Mouse (Mus musculus) erythroid progenitor cell, adult 5-6 weeks (primary cell): Measurements from ENCODE around the gene Orai1. TPM values are rescaled to one million over a fixed set of nuclear protein-coding genes. Genes with fewer than 3 reads are reported as not detected.

Experiments
- ATAC-seq: replicated peaks from 2 replicates; pipeline ENCODE4 v1.8.0; 2016; ENCODE audit warnings: moderate number of reproducible peaks, mild to moderate bottlenecking, moderate TSS enrichment, inconsistent platforms; ENCODE audit not compliant: poor library complexity, low FRiP score, severe bottlenecking
- total RNA-seq, 2 experiments: library from RNA; stranded (forward) in 1 of 2; stranded (reverse) in 1 of 2; fragments of 150-400 nt in 1 of 2; fragments of 186-747, 209-891 nt in 1 of 2; gene quantifications; 2 replicates each; pipeline versions ENCODE4 v1.2.3 to v1.2.4; 2015 to 2017; ENCODE audit warnings: low replicate concordance in 2 of 2

The Orai1 gene
- total RNA-seq, 2 experiments from 2014 or later: 3.5 to 24.3 TPM

- ATAC-seq: no peak
These were observed 11.5 kb downstream of the Orai1 start for GRCm38 (mm10) chr5:123026414-123026813.

- no peak for ATAC-seq
These were observed 12.6 kb downstream of the Orai1 start for GRCm38 (mm10) chr5:123027436-123027835.

GRCm38 (mm10) chr5:123029729-123030128 is 14.9 kb downstream of the Orai1 start:
- ATAC-seq: no peak

- ATAC-seq: no peak
These were observed 16.4 kb downstream of the Orai1 start for GRCm38 (mm10) chr5:123031312-123031711.

- no peak for ATAC-seq
These were observed 18.8 kb downstream of the Orai1 start for GRCm38 (mm10) chr5:123033646-123034160.

GRCm38 (mm10) chr5:123035089-123035488 is 20.2 kb downstream of the Orai1 start:
- ATAC-seq: peak; percentile 70

GRCm38 (mm10) chr5:123035564-123035963 is 20.7 kb downstream of the Orai1 start:
- ATAC-seq: peak; percentile 89

GRCm38 (mm10) chr5:123038115-123038514 is 23.2 kb downstream of the Orai1 start:
- no peak for ATAC-seq

- peak; percentile 86 for ATAC-seq
These were observed 24.4 kb downstream of the Orai1 start for GRCm38 (mm10) chr5:123039120-123039752.

- ATAC-seq: no peak
These were observed 25.9 kb downstream of the Orai1 start for GRCm38 (mm10) chr5:123040796-123041195.

GRCm38 (mm10) chr5:123043856-123044255 is 29.0 kb downstream of the Orai1 start:
- ATAC-seq: 0 out of 2 replicates have a peak, but pooled peaks have one; percentile 48

GRCm38 (mm10) chr5:123045561-123046295 is 30.9 kb downstream of the Orai1 start:
- ATAC-seq: 0 out of 2 replicates have a peak, but pooled peaks have one; percentile 27

- ATAC-seq: no peak
These were observed 32.0 kb downstream of the Orai1 start, which contains the start of gene Morn3 for GRCm38 (mm10) chr5:123046916-123047315. Gene Morn3 (minus strand): TSS chr5:123047016.

- peak; percentile 60; the same call in 1 of the 2 replicates for ATAC-seq
These were observed 34.4 kb downstream of the Orai1 start for GRCm38 (mm10) chr5:123049271-123049670.

GRCm38 (mm10) chr5:123050918-123051317 is 36.0 kb downstream of the Orai1 start:
- no peak for ATAC-seq

GRCm38 (mm10) chr5:123051736-123052135 is 36.9 kb downstream of the Orai1 start:
- ATAC-seq: no peak

- peak; percentile 96 for ATAC-seq
These were observed 42.7 kb downstream of the Orai1 start for GRCm38 (mm10) chr5:123057366-123058250.

GRCm38 (mm10) chr5:123058251-123059102 is 43.6 kb downstream of the Orai1 start:
- ATAC-seq: peak; percentile 36
